Mouse (Mus musculus) right cerebral cortex, adult 18-20 months (tissue): ENCODE measurements around the gene Stk39.
A peak's percentile ranks its signal among the peaks of the same experiment; 100 is the strongest.

Source experiments
- DNase-seq: peaks from one replicate; pipeline ENCODE4 v3.0.0; 2022; ENCODE audit warnings: mixed read lengths

Gene Stk39

GRCm38 (mm10) chr2:68381205-68381604 is 90.9 kb downstream of the Stk39 start:
- DNase-seq, result no peak

GRCm38 (mm10) chr2:68379631-68380030 is 92.4 kb downstream of the Stk39 start:
- DNase-seq, result no peak

DNA sequence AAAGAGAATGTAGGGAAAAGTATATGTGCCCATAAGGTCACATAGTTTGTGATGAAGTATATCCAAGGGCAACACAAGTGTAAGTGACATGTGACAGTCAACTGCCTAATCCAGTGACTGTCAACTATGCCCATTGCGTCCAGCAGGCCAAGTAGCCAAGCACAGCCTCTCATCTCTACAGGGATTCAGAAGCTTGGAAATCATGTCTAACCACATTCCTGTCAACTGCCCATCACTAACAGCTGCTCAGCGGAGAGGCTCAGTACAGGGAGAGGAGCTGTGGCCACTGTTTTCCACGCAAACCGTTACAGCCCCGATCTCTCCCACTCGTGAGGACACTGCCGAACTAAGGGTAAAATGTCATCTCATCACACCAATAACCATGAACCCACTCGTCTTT is 93.7 kb downstream of the Stk39 start:
- no peak for DNase-seq

GRCm38 (mm10) chr2:68377251-68377681 is 94.8 kb downstream of the Stk39 start:
- DNase-seq, result no peak

GRCm38 (mm10) chr2:68376660-68377059 is 95.4 kb downstream of the Stk39 start:
- no peak for DNase-seq

DNA sequence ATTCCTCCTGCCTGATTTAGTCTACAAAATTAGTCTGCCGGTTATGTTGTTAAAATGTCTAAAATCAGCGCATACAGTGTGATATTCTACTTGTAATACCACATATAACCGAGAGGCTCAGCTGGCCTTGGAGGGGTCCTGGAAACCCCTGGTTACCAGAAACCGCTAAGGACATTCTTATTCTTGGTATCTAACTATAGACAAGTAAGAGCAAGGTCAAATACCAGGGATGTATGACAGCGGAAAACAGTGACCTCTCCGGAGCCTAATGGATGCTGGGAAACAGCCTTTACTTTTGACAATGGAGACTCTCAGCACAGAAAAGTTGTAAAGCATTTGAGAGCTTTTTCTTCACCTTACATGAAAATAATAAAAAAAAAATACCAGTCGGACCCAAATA is 97.9 kb downstream of the Stk39 start:
- DNase-seq, result no peak

DNA sequence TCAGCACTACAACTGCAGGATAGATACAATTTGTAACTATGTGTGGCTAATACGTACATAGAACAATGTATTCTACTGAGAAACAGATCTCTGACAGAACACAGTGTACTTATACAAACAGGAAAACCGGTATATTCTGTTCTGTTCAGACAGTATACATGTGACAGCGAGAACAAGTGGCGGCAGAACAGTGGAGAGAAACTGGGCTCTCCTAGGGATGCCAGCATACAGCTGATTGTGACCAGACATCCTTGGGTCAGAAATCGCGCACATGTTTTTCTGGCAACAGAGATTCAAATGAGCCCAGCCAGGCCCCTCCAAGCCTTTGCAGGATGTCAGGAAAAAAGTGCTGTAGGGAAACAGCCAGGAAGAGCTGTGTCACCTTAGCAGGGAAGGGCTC is 100.2 kb downstream of the Stk39 start:
- no peak for DNase-seq

- DNase-seq, result no peak
Observed at GRCm38 (mm10) chr2:68370326-68370725, 101.7 kb downstream of the Stk39 start.

GRCm38 (mm10) chr2:68369080-68369479 is 103.0 kb downstream of the Stk39 start:
- no peak for DNase-seq

- DNase-seq, result peak; percentile 83
Observed at GRCm38 (mm10) chr2:68367944-68368343, 104.1 kb downstream of the Stk39 start.

DNA sequence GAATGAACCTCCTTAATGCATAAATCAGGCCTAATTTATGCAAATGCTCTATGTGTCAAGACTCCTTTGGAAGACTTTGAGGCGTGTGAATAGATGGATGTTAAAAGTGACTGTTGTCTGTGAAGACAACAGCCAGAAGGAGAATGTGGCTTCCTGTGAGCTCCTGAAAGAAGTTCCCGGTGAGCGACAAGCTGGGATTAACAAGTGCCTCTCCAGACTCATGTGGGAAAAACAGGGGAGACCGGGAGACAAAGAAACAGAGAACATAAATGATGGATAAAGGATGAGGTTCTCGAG is 105.2 kb downstream of the Stk39 start:
- no peak for DNase-seq

DNA sequence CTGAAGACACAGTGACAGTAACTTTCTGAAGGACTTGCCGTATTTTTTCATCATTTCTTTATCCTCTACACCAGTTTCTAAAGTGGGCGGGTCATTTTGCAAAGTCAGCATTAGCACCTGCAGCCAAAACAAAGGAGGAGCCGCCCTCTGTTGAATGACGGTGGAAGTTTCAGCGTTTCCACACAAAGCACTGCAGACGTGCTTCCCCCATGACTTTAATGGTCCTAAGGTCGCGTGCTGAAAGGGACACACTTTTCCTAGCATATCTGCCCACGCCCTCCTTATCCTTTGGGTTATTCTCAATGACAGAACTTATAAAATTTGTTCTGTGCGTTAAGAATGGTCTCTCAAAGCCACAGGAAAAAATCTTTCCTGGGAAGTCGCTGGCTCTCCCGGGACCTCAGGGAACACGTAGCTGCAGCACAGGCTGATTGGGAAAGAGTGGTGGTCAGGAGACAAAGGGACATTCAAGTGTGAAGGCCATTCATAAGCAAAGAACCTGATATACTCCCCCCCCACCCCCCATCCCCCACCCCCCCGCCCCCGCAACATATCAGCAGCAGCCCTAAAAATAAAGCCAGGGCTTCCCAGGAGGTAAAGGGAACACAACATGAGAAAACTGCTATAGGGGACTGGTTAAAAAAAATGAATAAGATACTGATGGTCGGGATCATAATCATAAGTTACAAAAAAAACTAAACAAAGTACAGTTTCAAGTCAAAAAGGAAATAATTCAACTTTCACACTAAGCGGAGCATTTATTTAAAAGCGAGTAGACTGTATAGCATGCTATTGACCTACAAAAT is 105.8 kb downstream of the Stk39 start:
- DNase-seq, result no peak

DNA sequence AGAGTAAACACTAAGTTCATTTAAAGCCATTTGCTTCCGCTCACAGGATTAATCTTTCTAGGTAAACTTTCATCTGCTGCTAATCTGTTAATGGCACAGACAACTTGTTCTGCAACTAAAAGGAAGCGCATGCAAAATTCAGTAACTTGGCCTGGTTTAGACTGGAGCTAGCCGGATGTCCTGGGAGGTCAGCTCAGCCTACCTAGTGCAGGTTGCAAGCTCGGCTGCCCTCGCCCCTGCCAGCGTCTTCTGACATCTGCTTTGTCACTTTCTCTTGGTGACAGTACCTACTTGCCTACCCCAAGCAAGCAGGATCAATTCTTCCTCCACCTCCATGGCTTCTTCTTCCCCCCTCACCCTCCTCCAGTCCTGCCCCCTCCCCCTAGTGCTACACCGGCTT is 106.6 kb downstream of the Stk39 start:
- DNase-seq, result no peak

DNA sequence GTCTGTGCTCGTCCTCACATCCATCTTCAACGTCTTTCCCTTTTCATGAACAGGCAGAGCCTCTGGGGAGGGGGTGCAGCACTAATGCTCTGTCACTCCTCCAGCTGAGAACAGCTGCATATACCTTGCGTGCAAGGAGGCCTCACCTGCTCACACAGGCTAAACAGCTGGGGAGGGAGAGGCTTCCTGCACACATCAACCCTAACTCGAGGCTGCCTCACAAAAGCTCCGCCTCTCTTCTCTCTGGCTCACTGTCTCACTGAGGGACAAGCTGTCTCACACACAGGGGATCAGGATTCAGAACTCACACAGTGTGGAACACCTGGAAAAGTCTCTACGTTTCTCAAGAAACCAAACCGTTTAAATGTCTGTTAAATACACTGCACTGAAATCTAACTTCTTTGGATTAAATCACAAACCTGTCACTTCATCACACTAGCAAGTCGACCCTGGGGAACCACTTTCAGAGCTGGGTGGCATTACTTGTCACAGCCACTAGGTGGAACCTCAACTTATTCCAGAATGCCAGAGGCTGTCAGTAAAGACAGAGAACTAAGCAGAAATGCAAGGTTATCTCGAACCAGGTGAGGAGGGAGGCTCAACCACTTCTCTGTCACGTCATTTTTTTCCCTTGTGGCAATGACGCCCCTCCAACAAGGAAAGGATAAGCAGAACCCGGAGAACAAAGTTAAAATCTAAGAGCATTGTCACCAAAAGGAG is 107.7 kb downstream of the Stk39 start:
- DNase-seq, result peak; percentile 49

DNA sequence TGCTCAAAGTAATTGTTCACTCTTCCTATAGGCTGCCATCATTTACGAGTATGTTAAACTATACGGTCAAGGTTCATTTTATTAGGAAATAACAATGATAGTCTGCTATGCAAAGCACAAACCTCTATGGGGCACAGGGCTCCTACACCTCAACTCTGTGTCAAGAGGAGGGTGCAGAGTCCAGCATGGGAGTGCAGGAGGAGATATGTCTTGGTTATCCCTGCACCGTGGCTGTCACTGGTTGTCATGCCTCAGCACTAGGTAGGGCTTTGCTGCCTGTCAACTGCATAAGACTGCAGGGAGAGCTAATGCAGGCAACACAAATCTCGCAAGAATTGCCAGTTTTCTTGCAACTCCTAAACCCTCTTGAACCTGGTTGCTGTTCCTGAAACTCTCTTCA is 108.9 kb downstream of the Stk39 start:
- DNase-seq, result no peak

DNA sequence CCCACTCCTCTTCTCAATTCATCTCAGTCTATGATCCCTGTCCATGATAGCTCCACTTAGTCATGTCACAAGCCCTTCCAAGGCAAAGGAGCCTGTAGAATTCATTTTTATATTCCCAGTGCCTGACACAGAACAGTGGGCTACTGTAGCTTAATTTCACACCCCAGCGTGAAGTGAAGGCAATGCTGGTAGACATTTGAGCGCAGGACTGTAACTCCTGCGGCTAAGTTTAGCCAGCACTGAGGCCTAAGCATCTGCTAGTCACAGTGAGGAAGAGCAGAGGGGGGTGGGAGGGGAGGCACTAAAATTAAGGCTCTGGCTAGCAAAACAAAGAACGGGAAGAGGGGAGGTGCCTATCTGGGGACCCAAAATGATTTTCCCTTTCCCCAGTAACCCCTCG is 110.4 kb downstream of the Stk39 start:
- DNase-seq, result peak; percentile 26

DNA sequence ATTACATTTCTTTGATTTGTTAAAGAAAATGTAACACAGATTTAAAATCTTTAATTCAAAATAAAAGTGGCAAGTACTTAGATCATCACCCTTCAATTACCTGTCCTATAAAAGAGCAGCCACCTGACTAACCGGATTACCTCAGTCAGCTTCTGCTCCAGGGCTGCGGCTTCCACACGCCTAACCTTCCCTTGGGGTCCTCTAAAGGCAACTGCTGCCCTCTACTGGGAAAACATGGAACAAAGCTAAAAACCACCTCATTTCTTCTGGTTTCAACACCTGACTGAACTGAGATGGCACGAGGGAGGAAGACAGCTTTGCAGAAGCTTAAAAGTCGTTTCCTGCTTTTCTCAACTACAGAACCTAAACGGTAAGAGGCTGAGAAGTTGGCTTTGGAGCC is 121.4 kb downstream of the Stk39 start:
- DNase-seq, result peak; percentile 84

DNA sequence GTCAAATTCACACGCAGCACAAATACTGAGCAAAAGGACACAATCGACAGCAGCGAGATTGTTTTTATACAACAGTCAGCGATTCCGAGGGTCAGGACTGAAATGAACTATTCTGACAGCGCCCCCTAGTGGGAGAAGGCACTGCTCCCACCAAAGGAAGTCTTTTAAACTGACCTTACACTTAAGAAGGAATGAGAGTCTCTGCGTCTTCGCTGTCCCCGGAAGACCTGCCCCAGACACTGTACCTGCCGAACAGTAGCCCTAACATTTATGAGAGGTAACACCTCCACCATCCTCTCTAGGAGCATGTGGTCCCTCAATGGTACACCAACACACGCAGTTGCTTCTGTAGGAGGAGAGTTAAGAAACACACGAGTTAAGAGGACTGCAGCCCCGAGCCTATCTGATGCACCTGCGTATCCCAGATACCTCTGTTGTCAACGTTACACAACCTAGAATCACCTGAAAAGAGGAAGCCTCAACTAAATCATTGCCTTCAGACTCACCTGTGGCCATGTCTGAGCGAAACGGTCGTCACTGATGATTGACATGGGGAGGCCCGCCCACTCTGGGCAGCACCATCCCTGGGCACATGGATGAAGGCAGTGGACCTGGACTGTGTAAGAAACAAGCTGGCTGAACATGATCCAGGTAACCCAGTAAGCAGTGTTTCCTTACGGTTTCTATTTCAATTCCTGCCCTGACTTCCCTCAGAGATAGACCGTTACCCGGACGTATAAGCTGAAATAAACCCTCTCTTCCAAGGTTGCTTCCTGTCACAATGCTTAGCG is 122.3 kb downstream of the Stk39 start:
- DNase-seq, result peak; percentile 86

- peak; percentile 62 for DNase-seq
Observed at GRCm38 (mm10) chr2:68348966-68349365, 123.1 kb downstream of the Stk39 start.

GRCm38 (mm10) chr2:68346606-68347237 is 125.3 kb downstream of the Stk39 start:
- peak; percentile 29 for DNase-seq

DNA sequence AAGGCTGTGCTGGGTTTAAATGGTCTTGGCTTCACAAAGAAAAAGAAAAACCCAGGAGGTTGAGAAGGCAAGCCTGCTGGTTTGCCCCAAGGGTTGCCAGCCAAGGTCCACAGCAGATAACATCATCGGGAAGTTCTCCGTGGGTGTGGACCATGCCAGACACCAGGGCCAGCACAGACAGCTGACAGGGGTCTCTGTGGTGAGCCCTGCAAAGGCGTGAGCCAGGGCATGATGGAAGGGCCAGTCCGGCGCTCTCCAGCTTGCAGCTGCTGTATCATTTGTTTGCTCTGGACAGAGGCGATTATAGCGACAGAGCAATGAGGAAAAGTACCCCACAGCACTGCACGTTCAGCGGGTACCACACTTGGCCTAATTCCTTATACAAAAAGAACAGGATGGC is 126.8 kb downstream of the Stk39 start:
- no peak for DNase-seq

- no peak for DNase-seq
Observed at GRCm38 (mm10) chr2:68343751-68344150, 128.3 kb downstream of the Stk39 start.

DNA sequence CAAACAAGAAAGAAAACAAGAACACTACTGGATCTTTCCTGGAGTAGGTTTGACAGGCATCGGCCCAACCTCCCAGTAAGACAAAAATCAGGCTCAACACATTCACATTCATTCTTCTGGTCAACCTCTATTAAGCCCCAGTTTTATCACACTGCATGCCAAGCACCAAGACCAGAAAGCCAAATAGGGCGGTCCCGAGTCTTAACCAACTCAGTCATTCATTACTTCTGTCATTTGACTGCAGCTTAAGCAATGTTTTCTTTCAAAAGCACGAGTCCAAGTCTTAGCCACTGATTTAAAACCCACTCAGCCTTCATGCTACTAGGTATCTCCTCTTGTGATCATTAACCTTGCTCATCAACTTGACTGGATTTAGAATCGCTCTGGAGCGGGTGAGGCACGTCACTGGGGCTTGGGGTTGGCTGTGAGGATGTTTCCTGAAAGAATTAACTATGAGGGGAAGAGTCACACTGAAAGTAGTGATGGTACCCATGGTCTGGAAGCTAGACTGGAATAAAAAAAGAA is 129.9 kb downstream of the Stk39 start:
- no peak for DNase-seq
